Mouse (Mus musculus) ES-Bruce4 (cell line): Measurements from ENCODE around the gene Ccdc73.

Experiments
- CTCF ChIP-seq: IDR thresholded peaks from one replicate; pipeline ENCODE4 v1.8.1; 2011; ENCODE audit warnings: low read depth, low read length
- EP300 ChIP-seq: IDR thresholded peaks from 2 replicates; pipeline ENCODE4 v1.6.1; 2011; ENCODE audit warnings: low read depth, low read length; ENCODE audit not compliant: insufficient read depth

GRCm38 (mm10) chr2:104899975-104900374, 32.4 kb downstream of the Ccdc73 start:
- TF ChIP-seq CTCF: no peak
- no peak for TF ChIP-seq EP300
